Mouse (Mus musculus) left cerebral cortex, postnatal 14 days (tissue): ENCODE measurements at regions not wholly inside any gene's neighbourhood (a gene's known extent, or its start where the extent isn't known, plus 50 kb on each side); places are given as distances from the start of the nearest gene placed in this dataset.

Source experiments
- DNase-seq, 2 experiments: peaks; one replicate each; pipeline ENCODE4 v3.0.0; 2021 to 2022; ENCODE audit warnings: low spot score in 2 of 2, mixed read lengths in 1 of 2
- intact Hi-C: fragments of 180-260 bp; cut with DNase I; formaldehyde crosslinking; loops from one replicate; pipeline ENCODE4 v1.15.1; 2025

DNA sequence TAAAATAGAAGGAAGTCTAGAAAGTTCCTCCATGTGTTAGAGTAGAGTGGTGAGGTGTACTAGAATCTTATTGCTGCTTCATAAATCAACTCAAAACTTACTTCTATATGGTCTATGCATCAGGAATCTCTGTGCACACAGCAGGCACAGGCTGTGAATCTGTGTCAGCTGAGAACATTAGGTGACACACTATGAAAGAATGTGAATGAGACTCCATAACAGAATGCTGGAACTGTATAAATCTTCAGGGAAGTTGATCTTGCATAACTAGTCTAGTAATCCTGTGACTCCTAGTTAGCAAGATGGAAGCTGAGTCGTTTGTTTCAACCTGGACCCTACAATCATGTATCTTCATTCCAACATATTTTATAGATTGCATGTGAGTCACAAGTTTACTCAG lies 355.4 kb upstream of the Pappa start:
- DNase-seq = no peak
- intact Hi-C loops = no loop called here

DNA sequence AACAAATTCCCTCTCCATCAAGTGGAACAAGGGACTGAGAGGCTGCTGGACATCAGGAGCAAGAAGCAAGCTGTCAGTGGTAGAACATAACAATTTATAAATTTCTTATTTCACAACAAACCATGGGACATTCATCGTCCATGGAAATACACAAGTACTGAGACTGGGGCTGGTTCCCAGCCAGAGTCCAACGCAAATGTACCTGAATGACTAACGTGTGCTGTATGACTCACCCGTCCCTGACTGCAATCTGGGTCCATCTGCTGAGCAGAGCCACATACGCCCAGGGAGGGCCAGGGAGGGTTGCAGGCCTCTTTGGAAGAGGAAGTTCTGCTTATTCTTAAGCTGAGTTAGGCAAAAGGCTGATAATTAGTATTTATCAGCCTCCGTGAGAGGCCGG lies 320.1 kb upstream of the Pappa start:
- intact Hi-C loops = no loop called here
- peak in 1 of 2 experiments; percentile 2 for DNase-seq

DNA sequence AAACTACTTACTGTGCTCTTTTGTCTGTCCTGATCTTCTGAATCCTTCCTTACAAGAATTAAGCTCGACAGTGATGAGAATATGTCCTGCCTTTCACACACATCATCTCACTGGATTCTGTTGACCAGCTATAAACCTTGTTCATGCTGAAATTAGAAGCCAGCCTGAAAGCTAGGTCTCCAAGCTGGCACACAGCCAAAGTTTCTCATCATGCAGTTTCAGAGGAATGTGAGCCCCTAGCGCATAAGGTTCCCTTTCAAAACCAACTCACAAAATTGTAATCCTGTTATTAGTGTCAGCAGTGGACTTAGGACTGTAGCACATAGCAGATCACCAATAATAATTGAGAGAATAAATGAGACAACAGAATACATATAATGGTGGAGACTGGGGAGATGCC lies 319.0 kb upstream of the Pappa start:
- intact Hi-C loops = no loop called here
- DNase-seq = peak in 1 of 2 experiments; percentile 3

DNA sequence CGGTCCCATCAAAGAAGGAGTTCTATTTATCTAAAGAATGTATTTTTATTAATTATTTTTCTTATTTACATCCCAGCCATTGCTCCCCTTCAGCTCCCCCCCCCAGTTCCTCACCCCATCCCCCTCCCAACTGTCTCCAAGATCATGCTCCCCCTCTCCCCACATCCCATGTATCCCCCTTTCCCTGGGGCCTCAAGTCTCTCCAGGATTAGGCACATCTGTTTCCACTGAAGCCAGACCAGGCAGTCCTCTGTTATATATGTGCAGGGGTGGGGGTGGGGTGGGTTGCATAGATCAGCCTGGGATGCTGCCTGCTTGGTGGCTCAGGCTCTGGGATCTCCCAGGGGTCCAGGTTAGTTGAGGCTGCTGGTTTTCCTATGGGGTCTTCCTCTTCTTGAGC lies 316.8 kb upstream of the Pappa start:
- no peak for DNase-seq
- intact Hi-C loops = no loop called here

DNA sequence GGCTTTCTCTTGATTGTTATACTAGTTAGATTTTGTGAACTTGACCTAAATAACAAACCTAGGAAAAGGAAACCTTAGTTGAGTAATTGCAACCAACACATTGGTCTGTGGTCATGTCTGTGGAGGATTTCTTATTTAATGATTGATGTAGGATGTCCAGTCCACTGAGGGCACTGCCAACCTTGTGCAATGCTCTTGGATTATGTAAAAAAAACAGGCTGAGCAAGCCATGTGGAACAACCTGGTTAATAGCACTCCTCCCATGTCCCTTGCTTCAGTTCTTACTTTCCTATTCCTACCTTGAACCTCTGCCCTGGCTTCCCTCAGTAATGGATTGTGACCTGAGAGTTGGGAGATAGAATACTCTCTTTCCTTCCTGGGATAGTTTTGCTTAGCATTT lies 312.0 kb upstream of the Pappa start:
- intact Hi-C loops = no loop called here
- DNase-seq = no peak

DNA sequence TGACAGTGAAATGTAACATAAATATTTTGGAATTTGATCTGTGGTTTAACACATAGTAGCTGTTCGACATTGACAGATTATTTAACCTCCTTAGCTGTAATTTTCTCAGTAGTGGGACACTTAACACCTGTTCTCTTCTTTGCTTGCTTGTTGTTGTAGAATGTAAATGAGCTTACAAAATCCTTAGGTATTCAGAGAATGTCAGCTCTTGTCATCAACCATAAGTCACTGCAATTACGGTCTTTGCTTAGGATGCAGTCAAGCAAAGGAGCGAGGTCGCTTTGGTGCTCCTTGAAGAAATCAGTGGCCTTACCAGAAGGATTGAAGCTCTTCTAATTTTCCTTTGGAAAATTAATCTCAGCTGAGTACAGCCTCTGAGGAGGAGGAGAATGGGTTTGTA lies 311.2 kb upstream of the Pappa start:
- intact Hi-C loops = no loop called here

DNA sequence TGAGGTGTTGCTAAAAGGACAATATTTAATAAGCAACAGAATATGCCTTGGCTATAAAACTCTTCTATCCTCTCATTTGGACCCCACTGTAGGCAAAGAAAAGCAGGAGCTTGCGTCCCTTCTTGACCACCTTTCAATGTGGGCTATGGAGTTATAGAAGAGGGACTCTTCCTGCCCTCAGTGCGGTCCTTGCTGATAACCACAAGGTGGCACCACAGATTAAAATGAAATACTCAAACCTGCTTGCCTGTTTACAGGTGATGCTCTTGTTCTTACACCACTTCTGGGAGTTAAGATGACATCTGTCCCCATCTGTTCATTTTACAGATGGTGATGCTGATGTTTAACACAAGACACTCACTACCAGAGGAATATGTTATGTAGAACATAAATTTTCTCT lies 291.1 kb upstream of the Pappa start:
- intact Hi-C loops = loop anchor here (5.0 kb wide), 2 partner anchors 664 to 754 kb away; no protein-coding TSS in a partner anchor
- DNase-seq = peak in 1 of 2 experiments; percentile 11

More for the DNA sequence above, 311.2 kb upstream of the Pappa start:
- no peak for DNase-seq

DNA sequence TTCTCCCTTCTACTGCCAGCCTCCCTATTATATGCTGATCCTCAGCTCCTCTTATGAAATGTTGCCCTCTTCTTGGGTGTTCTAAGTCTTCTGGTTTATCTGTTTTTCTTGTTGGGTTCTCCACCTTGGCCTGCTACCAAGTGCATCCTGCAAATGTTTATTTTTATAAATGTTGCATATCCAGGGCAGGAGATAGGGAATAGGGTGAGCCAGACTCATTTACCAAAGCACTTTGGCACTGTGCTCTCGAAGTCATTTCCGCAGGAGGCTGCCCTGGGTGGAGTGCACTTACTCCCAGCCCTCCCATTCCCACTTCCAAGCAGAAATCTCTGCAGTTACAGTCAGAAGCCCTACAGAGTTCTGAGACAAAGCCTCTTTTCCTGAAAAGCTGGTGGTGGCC lies 249.5 kb upstream of the Pappa start:
- no peak for DNase-seq
- intact Hi-C loops = no loop called here

DNA sequence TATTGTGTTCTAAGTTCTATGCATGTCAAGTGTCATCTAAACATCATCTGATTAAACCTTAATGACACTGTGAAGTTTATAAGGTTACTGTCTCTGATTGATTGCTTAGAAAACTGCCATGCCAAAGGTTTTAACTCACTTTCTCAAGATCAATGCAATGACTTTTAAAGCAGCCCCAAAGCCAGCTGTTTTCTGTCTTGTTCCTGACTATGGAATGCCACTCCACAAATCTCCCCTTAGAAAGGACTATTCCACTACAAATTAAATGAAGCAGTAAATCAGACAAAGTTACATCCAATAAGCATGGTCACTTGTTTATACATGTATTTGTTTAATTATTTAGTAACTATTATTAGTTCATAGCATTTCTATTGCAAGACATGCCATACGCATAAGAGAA lies 247.1 kb upstream of the Pappa start:
- intact Hi-C loops = no loop called here
- no peak for DNase-seq

DNA sequence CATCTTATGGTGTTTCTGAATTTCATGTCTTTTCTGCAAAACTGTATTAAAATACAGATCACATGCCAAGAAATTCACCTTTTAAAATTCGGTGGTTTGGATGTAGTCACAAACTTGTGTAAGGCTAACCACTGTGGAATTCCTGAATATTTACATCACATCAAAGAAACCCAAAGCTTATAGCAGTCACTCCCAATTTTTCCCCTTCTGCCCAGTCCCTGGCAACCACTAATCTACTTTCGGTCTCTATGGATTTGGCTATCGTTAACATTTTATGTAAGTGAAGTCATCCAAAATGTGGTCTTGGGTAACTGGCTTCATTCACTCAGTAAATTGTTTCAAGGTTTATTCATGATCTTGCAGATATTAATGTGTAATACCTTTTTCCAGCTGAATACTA lies 226.0 kb upstream of the Pappa start:
- intact Hi-C loops = no loop called here
- DNase-seq = no peak

DNA sequence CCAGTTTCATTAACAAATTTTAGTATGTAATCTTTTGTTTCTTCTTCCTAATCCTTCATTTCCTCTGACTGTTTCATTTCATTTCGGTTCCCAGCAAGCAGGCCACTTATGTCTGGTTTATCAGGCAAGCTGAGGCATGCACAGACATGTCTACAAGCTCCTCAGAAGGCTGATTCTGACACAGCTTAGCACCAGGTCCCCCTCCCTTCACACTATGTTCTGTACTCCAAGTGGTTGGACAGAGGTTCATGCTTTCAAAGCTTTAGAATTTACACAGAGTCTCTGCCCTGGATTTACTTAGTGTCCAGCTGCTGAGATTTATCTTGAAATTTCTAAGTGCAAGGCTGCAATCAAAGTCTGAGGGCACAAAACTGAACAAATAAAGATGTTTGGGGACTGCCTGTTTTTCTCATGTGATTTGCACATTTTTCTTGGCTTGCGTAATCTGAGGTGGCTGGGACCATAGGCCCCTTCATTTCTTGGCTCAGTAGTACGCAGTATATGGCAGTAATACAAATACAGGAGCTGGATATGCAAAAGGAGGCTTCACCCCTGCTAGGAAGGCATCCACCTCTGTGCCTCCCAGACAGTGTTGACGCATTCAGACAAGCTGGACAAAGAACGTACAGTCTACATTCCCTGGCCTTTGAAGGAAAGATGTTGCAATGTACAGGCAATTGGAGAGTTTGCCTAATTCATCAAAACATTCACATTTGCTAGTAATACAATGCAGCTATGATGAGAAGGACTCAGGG lies 222.7 kb upstream of the Pappa start:
- no peak for DNase-seq
- intact Hi-C loops = no loop called here

DNA sequence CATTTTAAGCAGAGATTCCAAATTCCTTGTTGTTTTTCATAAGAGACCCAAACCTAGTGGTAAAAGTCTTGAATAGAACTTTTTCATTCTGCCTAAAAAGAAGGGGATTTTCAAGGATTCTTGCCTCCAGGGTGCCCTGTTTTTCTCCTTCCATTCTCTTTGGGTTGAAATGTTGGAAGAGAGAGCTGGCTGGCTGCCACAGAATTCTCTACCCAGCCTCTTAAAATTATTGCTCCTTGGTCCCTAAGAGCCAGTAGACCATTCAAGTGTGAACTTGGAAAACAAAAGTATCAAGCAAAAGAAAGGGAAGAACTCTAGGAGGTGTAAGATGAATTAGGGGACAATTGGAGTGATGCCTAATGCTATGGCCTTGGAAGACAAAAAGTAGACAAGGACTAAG lies 200.2 kb upstream of the Pappa start:
- no peak for DNase-seq
- intact Hi-C loops = no loop called here

DNA sequence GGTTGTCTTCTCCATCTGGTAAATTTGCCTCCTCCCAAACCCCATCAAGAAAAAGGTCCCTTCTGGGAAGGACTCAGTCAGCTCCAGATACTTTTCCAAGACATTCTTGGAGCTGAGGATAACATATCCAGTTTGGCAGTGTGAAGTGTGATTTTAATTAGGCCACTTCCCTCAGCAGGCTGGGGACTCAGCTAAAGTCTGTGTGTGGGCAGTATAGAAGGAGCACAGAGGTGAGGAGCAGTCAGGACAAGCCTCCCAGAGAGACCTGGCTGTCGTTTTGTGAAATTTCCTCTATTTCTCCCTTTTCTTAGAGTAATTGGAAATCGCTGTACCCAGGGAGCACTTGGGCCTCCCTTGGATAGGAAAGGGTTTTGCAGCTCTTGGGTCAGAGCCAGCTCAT lies 195.4 kb upstream of the Pappa start:
- DNase-seq = no peak
- intact Hi-C loops = no loop called here

DNA sequence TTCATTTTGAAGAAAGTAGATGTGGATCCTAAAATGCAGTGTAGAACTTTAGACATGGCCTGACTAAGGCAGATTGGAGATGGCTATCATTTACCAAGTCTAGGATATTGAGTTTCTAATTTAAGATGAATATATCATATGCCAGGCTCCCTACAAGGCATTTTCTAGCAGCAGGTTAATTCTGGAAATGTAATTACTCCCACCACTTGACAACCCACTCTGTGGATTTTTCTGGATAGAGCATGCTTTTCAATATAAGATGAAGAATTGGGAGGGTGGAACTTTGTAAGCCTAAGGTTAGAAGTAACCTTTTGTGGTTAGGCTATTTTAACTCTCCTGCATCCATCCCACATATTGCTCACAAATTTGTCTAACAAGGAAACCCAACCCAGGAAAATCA lies 178.4 kb upstream of the Pappa start:
- DNase-seq = no peak

DNA sequence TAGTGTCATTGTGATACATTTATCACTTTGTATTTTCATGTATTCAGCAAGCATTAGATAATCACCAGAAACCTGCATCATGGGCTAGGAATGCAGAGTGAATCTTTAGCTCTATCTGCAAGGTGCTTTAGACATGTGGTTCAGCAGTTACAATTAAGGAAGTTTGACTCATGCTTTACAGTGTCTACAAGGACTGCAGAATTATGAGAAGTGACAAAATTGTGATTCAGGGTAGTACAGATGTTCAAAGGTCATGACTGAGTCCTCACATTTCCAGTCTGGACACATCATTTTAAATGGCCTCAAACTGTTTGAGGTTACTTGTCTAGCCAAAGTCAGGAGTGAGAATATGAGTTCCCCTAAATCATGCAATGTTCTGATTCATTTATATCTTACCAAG lies 171.3 kb upstream of the Pappa start:
- no peak for DNase-seq
- intact Hi-C loops = no loop called here

More for the DNA sequence above, 178.4 kb upstream of the Pappa start:
- intact Hi-C loops = no loop called here

DNA sequence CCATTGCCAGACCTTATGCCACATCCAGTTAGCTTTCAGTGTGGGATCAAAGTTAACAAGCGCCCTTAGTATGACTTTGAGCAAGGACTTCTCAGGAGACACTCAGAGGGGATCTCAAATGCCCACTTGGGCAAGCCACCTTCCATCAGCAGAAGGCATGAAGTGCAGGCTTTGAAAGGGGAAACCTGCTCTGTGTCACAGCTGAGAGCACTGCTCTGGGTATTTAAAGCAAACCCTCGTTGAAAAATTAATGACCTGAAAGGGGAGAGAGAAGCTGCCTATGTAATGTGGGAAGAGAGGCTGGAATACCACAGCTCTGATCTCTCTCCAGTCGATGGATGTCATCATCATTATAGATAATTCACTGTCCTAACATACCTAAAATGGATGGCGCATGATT lies 165.1 kb upstream of the Pappa start:
- no peak for DNase-seq
- intact Hi-C loops = no loop called here

DNA sequence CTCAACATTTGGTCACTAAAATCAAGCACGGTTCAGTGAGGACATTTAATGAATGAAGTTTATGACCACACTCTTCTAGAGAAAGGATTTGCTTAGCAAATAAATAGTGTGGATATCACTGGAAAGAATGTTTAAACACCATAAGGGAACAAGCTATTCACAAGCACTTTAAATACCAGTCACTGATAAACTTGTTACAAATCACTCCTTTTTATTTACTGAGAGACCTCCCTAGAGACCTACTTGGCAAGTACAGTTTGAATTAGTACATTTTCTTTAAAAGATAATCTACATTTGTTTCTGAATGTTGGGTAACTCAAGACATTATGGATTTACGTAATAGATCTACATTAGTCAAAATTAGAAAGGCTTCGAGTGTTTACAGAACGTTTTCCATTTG lies 162.2 kb upstream of the Pappa start:
- intact Hi-C loops = no loop called here
- DNase-seq = no peak
